Mouse (Mus musculus): ENCODE measurements around the gene Dagla.

Dagla gene

DNA sequence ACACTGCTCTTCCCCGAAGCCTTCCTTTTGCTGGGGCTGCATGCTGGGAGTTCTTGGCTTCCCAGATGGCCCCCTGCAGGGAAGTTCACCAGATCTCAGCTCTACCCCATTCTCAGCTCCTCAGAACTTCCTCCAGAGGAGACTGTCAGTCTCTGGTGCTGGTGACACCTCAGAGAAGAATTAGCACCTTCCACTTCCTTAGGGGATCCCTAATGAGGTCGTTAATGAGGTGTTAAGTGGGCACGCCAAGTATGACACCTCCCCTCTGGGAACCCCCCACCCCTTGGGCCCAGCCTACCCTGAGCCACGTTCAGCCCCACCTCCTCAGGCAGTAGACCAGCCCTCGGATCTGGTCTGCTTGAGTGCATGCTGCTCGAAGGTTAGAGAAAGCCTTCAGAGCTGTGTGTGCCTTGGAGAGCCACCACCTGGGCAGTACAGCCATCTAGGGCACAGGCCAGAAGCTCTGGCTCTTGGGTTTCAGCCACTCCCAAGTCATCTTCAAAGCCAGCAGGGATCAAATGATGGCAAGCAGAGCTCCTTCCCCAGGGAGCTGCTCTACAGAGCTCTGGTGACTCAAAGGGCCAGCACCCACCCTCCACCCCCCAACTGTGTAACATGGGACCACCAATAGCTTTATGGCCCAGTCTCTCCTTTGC is 25.9 kb downstream of the Dagla start:
- DNase-seq = no peak

DNA sequence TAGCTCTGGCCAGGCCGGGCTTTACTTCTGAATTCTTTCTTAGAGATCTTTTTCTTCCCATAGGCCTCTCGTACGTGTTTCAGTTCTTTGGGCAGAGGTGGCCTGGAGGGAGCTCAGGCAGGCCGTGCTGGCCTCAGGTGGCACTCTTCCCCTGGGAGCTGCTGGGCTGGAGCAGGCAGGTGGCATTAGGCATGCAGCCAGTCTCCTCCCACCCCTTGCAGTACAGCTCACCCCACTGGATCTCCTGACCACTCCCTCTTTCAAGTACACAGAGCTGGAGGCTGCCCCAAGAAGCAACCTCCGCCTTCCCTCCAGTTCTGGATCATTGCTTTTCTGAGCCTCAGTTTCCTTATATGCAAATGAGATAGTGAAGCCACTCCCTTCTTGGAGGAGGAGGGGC is 26.9 kb downstream of the Dagla start:
- peak; percentile 90 to 92 for DNase-seq

GRCm38 (mm10) chr19:10277331-10277730 is 27.3 kb downstream of the Dagla start:
- DNase-seq = peak; percentile 38 to 45

GRCm38 (mm10) chr19:10276483-10277144 is 28.1 kb downstream of the Dagla start:
- no peak for DNase-seq

DNA sequence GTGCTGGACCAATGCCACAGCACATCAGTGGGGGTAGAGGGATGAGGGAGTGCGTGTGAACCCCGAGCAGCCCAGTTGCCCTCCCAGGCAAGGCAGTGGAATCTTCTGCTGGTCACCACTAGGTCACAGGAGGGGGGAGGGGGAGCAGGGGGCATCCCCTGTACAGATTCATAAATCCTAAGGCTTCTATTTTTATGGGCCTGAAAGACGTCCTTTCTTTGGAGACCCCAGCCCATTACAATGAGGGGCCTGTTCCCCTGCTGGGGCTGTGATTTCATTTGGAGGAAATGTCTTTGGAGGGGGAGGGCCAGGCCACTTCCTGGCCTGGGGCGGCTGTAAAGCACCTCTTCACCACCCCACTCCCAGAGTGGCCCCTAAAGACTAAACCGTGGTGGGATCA is 30.6 kb downstream of the Dagla start:
- no peak for DNase-seq

DNA sequence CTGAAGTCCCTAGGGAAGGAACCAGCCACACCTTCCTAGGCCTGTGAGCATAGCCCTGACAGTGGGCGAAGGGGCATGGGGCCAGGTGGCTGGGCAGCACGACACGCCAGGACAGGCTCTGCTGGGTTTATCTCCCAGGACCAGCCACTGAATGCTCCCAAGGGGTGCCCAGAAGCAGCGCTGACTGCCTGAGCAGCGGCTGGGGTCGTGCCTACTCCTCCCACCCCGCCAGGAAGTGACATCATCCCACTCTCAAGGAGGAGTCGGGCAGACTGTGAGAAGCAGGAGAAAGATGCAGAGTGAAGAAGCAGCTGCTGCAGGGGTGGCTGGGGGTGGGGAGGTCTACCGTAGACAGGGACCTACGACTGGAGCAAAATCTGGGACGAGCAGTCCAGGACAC is 31.9 kb downstream of the Dagla start:
- no peak for DNase-seq

GRCm38 (mm10) chr19:10271592-10271991 is 33.1 kb downstream of the Dagla start:
- DNase-seq = no peak

DNA sequence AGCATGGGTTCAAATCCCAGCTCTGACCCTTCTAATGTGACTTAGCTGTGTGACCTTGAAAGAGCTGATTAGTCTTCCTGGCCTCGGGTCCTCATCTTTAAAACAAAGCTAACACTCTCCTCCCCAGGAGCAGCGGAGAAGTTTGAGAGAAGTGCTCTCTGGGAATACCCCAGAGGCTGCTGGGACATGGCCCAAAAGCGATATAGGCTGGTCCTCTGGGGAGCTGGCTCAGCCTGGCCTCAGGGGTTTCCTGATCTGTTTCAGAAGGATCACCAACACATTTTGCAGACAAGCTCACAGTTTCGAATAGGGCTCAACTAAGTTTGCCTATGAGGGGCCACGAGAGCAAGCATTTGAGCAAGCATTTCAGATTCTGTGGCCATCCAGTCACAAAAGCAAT is 34.3 kb downstream of the Dagla start:
- no peak for DNase-seq

DNA sequence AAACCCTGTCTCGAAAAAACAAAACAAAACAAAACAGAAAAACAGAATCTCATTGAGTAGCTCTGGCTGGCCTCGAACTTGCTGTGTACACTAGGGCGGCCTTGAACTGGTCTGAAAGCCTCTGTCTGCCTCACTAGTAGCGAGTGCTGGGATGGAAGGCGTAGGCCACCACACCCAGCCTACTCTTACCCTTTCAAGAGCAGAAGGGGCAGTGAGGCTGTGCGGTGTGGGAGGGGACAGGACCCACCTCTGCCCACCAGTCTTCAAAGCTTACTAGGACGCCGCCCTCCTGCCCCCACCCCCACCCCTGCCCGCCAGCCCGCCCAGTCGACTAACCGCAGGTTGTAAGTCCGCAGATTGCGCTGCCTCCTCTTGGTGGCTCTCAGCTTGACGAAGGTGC is 35.8 kb downstream of the Dagla start:
- no peak for DNase-seq

DNA sequence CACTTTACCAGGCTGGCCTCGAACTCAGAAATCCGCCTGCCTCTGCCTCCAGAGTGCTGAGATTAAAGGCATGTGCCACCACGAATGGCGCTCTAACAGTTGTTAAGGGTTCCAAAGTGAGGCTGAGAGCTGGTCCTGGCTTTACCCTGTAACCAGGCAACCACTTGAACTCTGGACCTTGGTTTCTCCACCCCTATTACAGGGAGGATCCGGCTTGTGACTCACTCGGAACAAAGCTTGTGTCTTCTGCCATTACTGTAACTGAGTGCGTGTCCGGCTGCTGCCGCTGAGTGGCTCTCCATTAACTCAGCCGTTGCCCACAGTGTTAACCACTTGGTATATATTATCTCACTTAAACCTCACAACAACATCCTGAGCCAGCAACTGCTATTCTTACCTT is 36.7 kb downstream of the Dagla start:
- DNase-seq = peak in 1 of 2 experiments; percentile 60

DNA sequence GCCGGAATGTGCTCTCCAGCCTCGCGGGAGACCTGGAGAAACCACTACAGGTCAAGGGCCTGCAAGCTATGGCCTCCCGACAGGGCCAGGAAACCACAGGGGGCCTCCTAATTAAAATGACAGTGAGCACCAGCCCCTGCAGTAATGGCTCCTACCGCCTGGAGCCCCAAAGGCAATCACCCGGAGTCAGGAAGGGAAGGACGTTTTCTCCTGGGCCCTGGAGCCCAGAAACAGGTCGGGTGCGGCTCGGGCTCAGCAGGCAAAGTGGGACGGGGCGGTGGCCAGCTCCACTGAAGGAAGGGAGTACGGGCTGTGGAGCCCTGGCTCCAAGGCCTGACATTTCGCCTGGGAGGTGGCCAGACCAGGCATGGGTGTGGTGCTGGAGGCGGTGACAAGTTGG is 37.6 kb downstream of the Dagla start:
- peak; percentile 55 to 59 for DNase-seq

- peak; percentile 88 to 90 for DNase-seq
Measured at GRCm38 (mm10) chr19:10266196-10266850, 38.4 kb downstream of the Dagla start.

- peak in 1 of 2 experiments; percentile 34 for DNase-seq
Measured at GRCm38 (mm10) chr19:10261369-10261768, 43.3 kb downstream of the Dagla start.

GRCm38 (mm10) chr19:10258279-10259011 is 46.2 kb downstream of the Dagla start:
- DNase-seq = peak; percentile 70 to 77

GRCm38 (mm10) chr19:10248128-10248527 is 56.5 kb downstream of the Dagla start:
- no peak for DNase-seq

DNA sequence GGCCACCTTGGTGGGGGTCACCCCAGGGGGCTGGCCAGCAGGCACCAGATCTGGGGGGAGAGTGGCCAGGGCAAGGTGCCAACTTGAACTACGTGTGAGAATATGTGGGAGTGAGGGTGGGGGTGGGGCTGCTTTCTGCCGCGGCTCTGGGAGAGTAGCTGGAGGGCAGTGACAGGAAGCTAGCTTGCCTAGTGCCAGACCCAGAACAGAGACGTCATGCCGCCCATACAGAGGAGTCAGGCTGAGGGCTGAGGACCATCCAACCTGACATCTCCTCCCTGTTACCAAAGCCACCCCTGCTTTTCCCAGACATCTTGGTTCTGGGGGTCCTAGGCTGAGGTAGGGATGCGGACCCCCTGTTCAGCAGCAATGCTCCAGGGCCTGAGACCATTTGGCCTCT is 57.5 kb downstream of the Dagla start:
- no peak for DNase-seq

- peak; percentile 44 to 45 for DNase-seq
Measured at GRCm38 (mm10) chr19:10244183-10244582, 60.5 kb downstream of the Dagla start.

DNA sequence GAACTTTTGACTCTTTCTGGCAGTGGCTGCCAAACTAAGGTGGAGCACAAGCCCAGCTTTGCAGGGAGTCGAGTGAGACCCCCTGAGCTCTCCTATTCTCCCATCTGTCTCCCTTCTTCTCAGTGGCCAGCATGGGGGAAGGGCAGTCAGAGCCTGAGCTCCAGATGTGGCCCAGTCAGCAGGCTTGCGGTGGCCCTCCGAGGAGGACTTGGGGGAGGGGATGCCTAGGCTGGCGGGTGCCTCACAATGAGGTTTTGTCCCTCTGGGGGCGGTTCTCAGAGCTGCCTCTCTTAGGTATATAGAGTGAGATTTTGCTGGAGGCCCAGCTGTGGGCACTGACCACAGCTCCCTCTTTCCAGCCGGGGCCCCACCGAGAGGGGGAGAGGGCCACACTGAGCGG is 61.8 kb downstream of the Dagla start:
- no peak for DNase-seq

- DNase-seq = peak; percentile 80 to 85
Measured at GRCm38 (mm10) chr19:10240654-10241305, 63.9 kb downstream of the Dagla start, which contains the start of gene Myrf. Gene Myrf, minus strand, starts transcription at chr19:10240748.

- no peak for DNase-seq
Measured at GRCm38 (mm10) chr19:10239975-10240653, 64.6 kb downstream of the Dagla start.

DNA sequence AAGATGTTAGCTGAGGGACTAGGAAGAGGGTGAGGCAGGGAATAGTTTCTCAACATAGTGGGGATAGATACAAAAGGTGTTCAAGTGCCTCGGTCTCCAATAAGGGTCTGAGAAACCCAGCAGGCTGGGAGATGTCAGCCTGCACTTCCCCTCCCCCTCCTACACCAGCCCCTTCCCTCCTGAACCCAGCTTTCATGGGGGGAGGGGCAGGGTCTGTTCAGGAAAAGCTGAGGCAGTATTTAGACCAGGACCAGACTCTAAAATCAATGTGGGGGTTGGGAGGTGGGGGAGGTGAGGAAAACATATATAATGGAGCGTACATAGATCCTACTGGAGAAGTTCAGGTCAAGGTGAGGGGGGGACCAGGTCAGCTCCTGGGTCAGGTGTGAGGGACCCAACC is 65.3 kb downstream of the Dagla start:
- no peak for DNase-seq

DNA sequence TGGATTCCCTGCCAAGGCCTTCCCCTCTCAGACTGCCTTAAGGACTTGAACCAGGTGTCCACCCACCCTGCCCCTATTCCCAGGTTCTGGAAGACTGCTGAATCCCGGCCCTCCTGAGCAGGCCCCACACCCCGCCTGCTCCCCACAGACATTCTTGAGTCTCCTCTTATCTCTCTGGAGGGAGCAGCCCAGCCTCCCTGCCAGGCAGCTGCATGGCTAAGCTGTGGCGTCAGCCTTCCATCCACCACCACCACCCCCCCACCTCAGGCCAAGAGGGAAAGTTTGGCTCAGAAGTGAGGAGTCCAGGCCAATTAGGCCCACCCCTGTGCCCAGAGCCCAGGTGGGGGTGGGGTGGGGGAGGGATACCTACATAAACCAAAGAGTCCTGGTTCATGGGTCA is 66.2 kb downstream of the Dagla start:
- DNase-seq = peak; percentile 58 to 60
